Mouse (Mus musculus) heart, postnatal 0 days (tissue): Measurements from ENCODE around the gene Maml2. TPM values are rescaled to one million over a fixed set of nuclear protein-coding genes. Genes with fewer than 3 reads are reported as not detected.

Experiments
- ATAC-seq: fragments of 200-750 bp; cut with Nextera tagmentation; 2 replicates; pipeline ENCODE4 v1.8.0; 2017; ENCODE audit warnings: low read depth, moderate number of reproducible peaks, moderate library complexity; ENCODE audit not compliant: insufficient read depth
- DNase-seq: peaks from one replicate; pipeline ENCODE4 v3.0.0-alpha.2; 2016; ENCODE audit warnings: low spot score
- H3K27ac ChIP-seq: fragments of 300-500 bp; sonication (generic); 2 replicates; pipeline ENCODE4 v1.5.1; 2014; ENCODE audit warnings: low read depth, mild to moderate bottlenecking
- H3K27me3 ChIP-seq: fragments of 300-500 bp; sonication (generic); 2 replicates; pipeline ENCODE4 v1.6.1; 2014; ENCODE audit warnings: low read length, mixed read lengths; ENCODE audit not compliant: control insufficient read depth, insufficient read depth
- H3K36me3 ChIP-seq: fragments of 300-500 bp; sonication (generic); replicated peaks from 2 replicates; pipeline ENCODE4 v1.6.1; 2014; ENCODE audit warnings: low read length, mixed read lengths; ENCODE audit not compliant: control insufficient read depth, insufficient read depth
- H3K4me1 ChIP-seq: fragments of 300-500 bp; sonication (generic); 2 replicates; pipeline ENCODE4 v1.6.1; 2014; ENCODE audit warnings: antibody characterized with exemption; ENCODE audit not compliant: control insufficient read depth, insufficient read depth
- H3K4me2 ChIP-seq: fragments of 300-500 bp; sonication (generic); 2 replicates; pipeline ENCODE4 v1.6.1; 2014; ENCODE audit warnings: low read depth, mild to moderate bottlenecking, low read length, moderate library complexity
- H3K4me3 ChIP-seq: fragments of 300-500 bp; sonication (generic); 2 replicates; pipeline ENCODE4 v1.5.1; 2014; ENCODE audit warnings: low read depth, low read length
- H3K9ac ChIP-seq: fragments of 300-500 bp; sonication (generic); replicated peaks from 2 replicates; pipeline ENCODE4 v1.6.1; 2014; ENCODE audit warnings: low read depth, low read length, mixed read lengths
- H3K9me3 ChIP-seq: fragments of 300-500 bp; sonication (generic); replicated peaks from 2 replicates; pipeline ENCODE4 v1.6.1; 2016; ENCODE audit warnings: low read length; ENCODE audit not compliant: control insufficient read depth
- CTCF ChIP-seq: IDR thresholded peaks from 2 replicates; pipeline ENCODE4 v1.5.1; 2016; ENCODE audit warnings: antibody characterized with exemption, control low read depth, low read depth
- EP300 ChIP-seq: IDR thresholded peaks from 2 replicates; pipeline ENCODE4 v1.6.1; 2016; ENCODE audit warnings: antibody characterized with exemption, low read depth
- WGBS: fragments of 180-500 bp; shearing (Covaris S2); extraction: QIAGEN DNeasy Blood & Tissue Kit; methylation state at CpG from one replicate; pipeline ENCODE4 v1.1.7; 2014; 5-methylcytosine and 5-hydroxymethylcytosine counted together
- polyA plus RNA-seq: library from polyadenylated mRNA; unstranded; fragments of >200 nt; fragmentation: Nextera tagmentation; extraction: Ambion mirVana; gene quantifications from 2 replicates; pipeline ENCODE4 v1.2.1, GENCODE M21; 2015
- total RNA-seq: library from RNA; depleted of rRNA; stranded (reverse); fragments of >200 nt; gene quantifications from 2 replicates; pipeline ENCODE4 v1.2.3, GENCODE M21; 2014; ENCODE audit warnings: low replicate concordance

Gene Maml2
- total and polyA plus RNA-seq, 2 experiments from 2014 or later = 6.0 to 7.0 TPM

GRCm38 (mm10) chr9:13491107-13491506, 193.3 kb downstream of the Maml2 start:
- Histone ChIP-seq H3K9ac (no peak overlapping the region), H3K4me2 (no peak overlapping the region), H3K36me3 (no peaks in the 10 kb centered on the region), H3K27ac (no peak overlapping the region), H3K27me3 (no peaks in the 10 kb centered on the region), H3K9me3 (no peaks in the 10 kb centered on the region), H3K4me1 (peaks cover 3% of the 10 kb centered on the region; the same call in 1 of the 2 replicates), H3K4me3 (no peak overlapping the region)
- ATAC-seq (no peak), DNase-seq (no peak)
- TF ChIP-seq CTCF (no peak), EP300 (no peak)
- WGBS = 65% methylated on average over 1 of the region's 1 CpGs

- H3K36me3 ChIP-seq = no peaks in the 10 kb centered on the region
- TF ChIP-seq EP300 (no peak), CTCF (no peak)
- H3K4me3 ChIP-seq = no peak overlapping the region
- no peak overlapping the region for H3K9ac ChIP-seq
- peaks cover 3% of the 10 kb centered on the region; the same call in 1 of the 2 replicates for H3K4me1 ChIP-seq
- no peak overlapping the region for H3K4me2 ChIP-seq
- H3K27ac ChIP-seq = no peak overlapping the region
- ATAC-seq (no peak; the same call in 1 of the 2 replicates), DNase-seq (no peak)
- no peaks in the 10 kb centered on the region for H3K27me3 ChIP-seq
- H3K9me3 ChIP-seq = no peaks in the 10 kb centered on the region
- 76% methylated on average over 9 of the region's 9 CpGs for WGBS
Measured at GRCm38 (mm10) chr9:13491854-13492620, 194.3 kb downstream of the Maml2 start.

GRCm38 (mm10) chr9:13492807-13493206, 195.1 kb downstream of the Maml2 start:
- Histone ChIP-seq H3K9me3 (no peaks in the 10 kb centered on the region), H3K36me3 (no peaks in the 10 kb centered on the region), H3K4me1 (peaks cover 7% of the 10 kb centered on the region), H3K9ac (no peak overlapping the region), H3K4me3 (no peak overlapping the region), H3K27me3 (no peaks in the 10 kb centered on the region), H3K4me2 (no peak overlapping the region), H3K27ac (no peak overlapping the region)
- TF ChIP-seq CTCF (no peak), EP300 (no peak)
- ATAC-seq (no peak), DNase-seq (no peak)
- 71% methylated on average over 2 of the region's 2 CpGs for WGBS

- Histone ChIP-seq H3K4me3 (no peak overlapping the region), H3K4me2 (no peak overlapping the region), H3K9ac (no peak overlapping the region), H3K36me3 (no peaks in the 10 kb centered on the region), H3K9me3 (no peaks in the 10 kb centered on the region), H3K27ac (no peak overlapping the region), H3K27me3 (no peaks in the 10 kb centered on the region), H3K4me1 (peaks cover 16% of the 10 kb centered on the region)
- ATAC-seq (no peak), DNase-seq (no peak)
- TF ChIP-seq CTCF = no peak
- no peak for TF ChIP-seq EP300
- 71% methylated on average over 2 of the region's 2 CpGs for WGBS
Measured at GRCm38 (mm10) chr9:13493746-13494145, 196.0 kb downstream of the Maml2 start.

- Histone ChIP-seq H3K4me1 (peaks cover 19% of the 10 kb centered on the region), H3K9ac (no peak overlapping the region), H3K27me3 (no peaks in the 10 kb centered on the region), H3K27ac (no peak overlapping the region), H3K4me3 (no peak overlapping the region), H3K36me3 (no peaks in the 10 kb centered on the region), H3K9me3 (no peaks in the 10 kb centered on the region), H3K4me2 (no peak overlapping the region)
- no peak for TF ChIP-seq EP300
- TF ChIP-seq CTCF = no peak
- ATAC-seq (no peak), DNase-seq (no peak)
Measured at GRCm38 (mm10) chr9:13495530-13495929, 197.8 kb downstream of the Maml2 start.

- TF ChIP-seq CTCF (no peak), EP300 (no peak)
- Histone ChIP-seq H3K36me3 (no peaks in the 10 kb centered on the region), H3K4me3 (no peak overlapping the region), H3K9me3 (no peaks in the 10 kb centered on the region), H3K4me2 (no peak overlapping the region), H3K27ac (peak overlapping the region; percentile 82; the same call in 1 of the 2 replicates), H3K27me3 (no peaks in the 10 kb centered on the region), H3K9ac (no peak overlapping the region), H3K4me1 (peaks cover 19% of the 10 kb centered on the region)
- WGBS = 58% methylated on average over 3 of the region's 3 CpGs
- DNase-seq (no peak), ATAC-seq (no peak)
Measured at GRCm38 (mm10) chr9:13497016-13497415, 199.3 kb downstream of the Maml2 start.
